Mouse (Mus musculus) stomach, embryonic 14.5 days (tissue): ENCODE results near the gene Mical2. TPM values are rescaled to one million over a fixed set of nuclear protein-coding genes. Genes with fewer than 3 reads are reported as not detected.

Experiments
- ATAC-seq: fragments of 200-750 bp; cut with Nextera tagmentation; 2 replicates; pipeline ENCODE4 v1.8.0; 2017; ENCODE audit warnings: low read depth, moderate TSS enrichment; ENCODE audit not compliant: insufficient number of reproducible peaks, insufficient read depth, low FRiP score
- H3K27ac ChIP-seq: fragments of 300-500 bp; sonication (generic); 2 replicates; pipeline ENCODE4 v1.5.1; 2014; ENCODE audit warnings: mild to moderate bottlenecking, low read length, moderate library complexity, mixed read lengths
- H3K27me3 ChIP-seq: fragments of 300-500 bp; sonication (generic); 2 replicates; pipeline ENCODE4 v1.6.1; 2014; ENCODE audit warnings: low read length, control low read depth, mixed read lengths; ENCODE audit not compliant: control insufficient read depth, insufficient read depth
- H3K36me3 ChIP-seq: fragments of 300-500 bp; sonication (generic); 2 replicates; pipeline ENCODE4 v1.6.1; 2014; ENCODE audit warnings: mild to moderate bottlenecking, control low read depth, low read length, moderate library complexity, mixed read lengths; ENCODE audit not compliant: control insufficient read depth, insufficient read depth
- H3K4me1 ChIP-seq: fragments of 300-500 bp; sonication (generic); 2 replicates; pipeline ENCODE4 v1.6.1; 2014; ENCODE audit warnings: low read length, control low read depth, mixed read lengths; ENCODE audit not compliant: control insufficient read depth, insufficient read depth
- H3K4me2 ChIP-seq: fragments of 300-500 bp; sonication (generic); replicated peaks from 2 replicates; pipeline ENCODE4 v1.6.1; 2014; ENCODE audit warnings: low read depth, low read length, control low read depth
- H3K4me3 ChIP-seq: fragments of 300-500 bp; sonication (generic); 2 replicates; pipeline ENCODE4 v1.5.1; 2014; ENCODE audit warnings: low read depth, low read length, control low read depth
- H3K9ac ChIP-seq: fragments of 300-500 bp; sonication (generic); replicated peaks from 2 replicates; pipeline ENCODE4 v1.6.1; 2014; ENCODE audit warnings: low read depth, mild to moderate bottlenecking, control low read depth, low read length, moderate library complexity, mixed read lengths
- H3K9me3 ChIP-seq: fragments of 300-500 bp; sonication (generic); 2 replicates; pipeline ENCODE4 v1.6.1; 2016; ENCODE audit warnings: low read depth, low read length, control low read depth; ENCODE audit not compliant: control insufficient read depth
- WGBS: fragments of 180-500 bp; shearing (Covaris S2); extraction: QIAGEN DNeasy Blood & Tissue Kit; methylation state at CpG from one replicate; pipeline ENCODE4 v1.1.7; 2014; 5-methylcytosine and 5-hydroxymethylcytosine counted together
- polyA plus RNA-seq: library from polyadenylated mRNA; unstranded; fragments of >200 nt; fragmentation: Nextera tagmentation; extraction: Ambion mirVana; gene quantifications from 2 replicates; pipeline ENCODE4 v1.2.1, GENCODE M21; 2014

Gene Mical2
- polyA plus RNA-seq, 1 experiment from 2014 or later = 10.7 TPM

DNA sequence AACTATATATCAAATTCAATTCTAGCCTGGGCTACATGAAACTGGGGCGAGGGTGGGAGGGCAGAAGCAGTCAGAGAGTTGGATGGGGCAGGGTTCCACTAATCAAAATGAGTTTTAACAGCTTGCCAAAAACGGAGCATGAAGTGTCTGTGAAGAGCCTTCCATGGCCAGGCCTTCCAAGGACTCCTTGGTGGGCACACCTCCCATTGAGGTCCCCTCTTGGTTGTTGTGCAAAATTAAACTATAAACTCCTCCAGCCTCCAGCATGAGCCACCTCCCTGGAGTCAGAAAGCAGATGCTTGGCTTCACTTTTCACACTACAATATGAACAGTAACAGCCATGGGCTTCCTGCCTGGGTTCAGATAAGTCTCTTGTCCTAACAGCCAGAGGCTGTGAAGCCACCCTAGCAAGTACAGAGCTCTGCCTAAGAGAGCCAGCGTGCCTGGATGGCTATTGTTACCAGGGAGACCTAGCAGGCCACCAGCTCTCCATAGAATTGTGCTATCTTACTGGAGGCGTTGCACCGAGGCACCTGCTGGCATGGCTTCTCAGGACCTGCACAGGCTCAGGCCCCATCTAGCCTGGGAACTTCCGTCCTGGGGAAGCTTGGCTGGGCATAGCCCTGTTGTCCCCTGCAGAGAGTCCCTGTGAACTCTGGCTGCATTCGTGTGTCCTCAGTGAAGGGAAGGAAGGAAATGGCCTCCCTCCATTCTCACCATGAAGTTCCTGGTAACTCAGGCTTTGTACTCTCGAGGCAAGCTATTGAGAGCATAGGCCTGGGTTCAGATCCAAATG is 70.0 kb downstream of the Mical2 start:
- H3K9ac ChIP-seq = no peak overlapping the region
- peaks cover 18% of the 10 kb centered on the region for H3K4me1 ChIP-seq
- no peaks in the 10 kb centered on the region for H3K9me3 ChIP-seq
- no peaks in the 10 kb centered on the region for H3K36me3 ChIP-seq
- 77% methylated on average over 8 of the region's 8 CpGs for WGBS
- H3K27ac ChIP-seq = no peak overlapping the region
- no peak for ATAC-seq
- no peak overlapping the region for H3K4me3 ChIP-seq
- H3K4me2 ChIP-seq = no peak overlapping the region
- H3K27me3 ChIP-seq = no peaks in the 10 kb centered on the region

DNA sequence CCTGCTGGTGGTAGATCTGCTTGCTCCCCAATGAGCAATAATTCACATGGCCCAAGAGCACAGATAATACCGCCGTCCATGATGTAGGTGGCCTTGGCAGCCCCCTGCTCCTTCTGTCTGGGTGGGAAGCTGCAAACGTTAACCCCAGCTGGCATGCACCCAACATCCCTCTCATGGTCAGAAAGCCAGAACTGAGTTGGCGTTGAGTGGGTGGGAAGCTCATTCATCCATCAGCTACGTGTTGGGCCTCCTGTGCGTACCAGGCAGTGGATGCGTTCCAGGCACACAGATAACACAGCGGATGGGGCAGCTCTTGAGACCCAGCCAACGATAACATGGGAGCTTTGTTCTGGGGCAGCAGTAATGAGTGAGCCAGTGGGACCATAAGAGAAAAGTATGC is 72.4 kb downstream of the Mical2 start:
- Histone ChIP-seq H3K4me1 (peaks cover 18% of the 10 kb centered on the region), H3K9me3 (no peaks in the 10 kb centered on the region), H3K36me3 (no peaks in the 10 kb centered on the region), H3K9ac (no peak overlapping the region), H3K27ac (no peak overlapping the region), H3K4me3 (no peak overlapping the region), H3K27me3 (no peaks in the 10 kb centered on the region), H3K4me2 (no peak overlapping the region)
- WGBS = 53% methylated on average over 9 of the region's 9 CpGs
- ATAC-seq = no peak

DNA sequence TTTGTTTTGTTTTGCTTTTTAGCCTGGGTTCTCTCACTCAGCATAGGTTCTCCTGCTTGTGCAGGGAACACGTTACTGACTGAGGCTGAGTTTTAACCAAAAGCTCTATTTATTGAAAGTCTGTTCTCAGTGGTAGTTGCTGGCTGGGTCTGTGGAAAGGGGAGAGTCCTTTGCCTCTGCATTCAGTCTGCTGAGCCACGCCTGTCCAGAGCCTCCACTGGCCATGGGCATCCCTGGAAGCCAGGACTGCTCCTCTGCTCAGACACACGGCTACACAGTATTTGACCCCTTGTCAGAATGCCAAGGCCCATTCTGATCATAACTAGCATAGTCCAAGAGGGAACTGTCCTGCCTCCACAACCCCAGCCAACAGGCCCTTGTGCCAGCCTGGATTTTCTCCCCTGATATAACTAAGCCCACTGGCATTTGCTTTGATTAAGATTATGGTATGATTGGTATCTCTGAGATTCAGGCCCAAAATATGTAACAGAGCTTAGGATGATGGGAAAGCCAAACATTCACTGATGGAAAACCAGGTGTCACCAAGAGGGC is 73.3 kb downstream of the Mical2 start:
- WGBS = 75% methylated on average over 3 of the region's 3 CpGs
- no peaks in the 10 kb centered on the region for H3K36me3 ChIP-seq
- peaks cover 18% of the 10 kb centered on the region; the same call in 1 of the 2 replicates for H3K4me1 ChIP-seq
- H3K27me3 ChIP-seq = no peaks in the 10 kb centered on the region
- no peak for ATAC-seq
- no peaks in the 10 kb centered on the region for H3K9me3 ChIP-seq
- peak overlapping the region; percentile 12; the same call in 1 of the 2 replicates for H3K27ac ChIP-seq
- H3K4me2 ChIP-seq = no peak overlapping the region
- no peak overlapping the region for H3K4me3 ChIP-seq
- no peak overlapping the region for H3K9ac ChIP-seq

- H3K4me2 ChIP-seq = no peak overlapping the region
- no peaks in the 10 kb centered on the region for H3K36me3 ChIP-seq
- WGBS = 61% methylated on average over 10 of the region's 10 CpGs
- H3K27ac ChIP-seq = peak overlapping the region; percentile 12; the same call in 1 of the 2 replicates
- no peak overlapping the region for H3K9ac ChIP-seq
- no peaks in the 10 kb centered on the region for H3K9me3 ChIP-seq
- H3K27me3 ChIP-seq = no peaks in the 10 kb centered on the region
- no peak for ATAC-seq
- H3K4me1 ChIP-seq = peaks cover 18% of the 10 kb centered on the region; the same call in 1 of the 2 replicates
- no peak overlapping the region for H3K4me3 ChIP-seq
These were observed 74.0 kb downstream of the Mical2 start for GRCm38 (mm10) chr7:112299521-112300096.

- Histone ChIP-seq H3K9me3 (no peaks in the 10 kb centered on the region), H3K36me3 (no peaks in the 10 kb centered on the region), H3K9ac (no peak overlapping the region), H3K4me1 (peaks cover 18% of the 10 kb centered on the region; the same call in 1 of the 2 replicates), H3K27ac (no peak overlapping the region), H3K4me2 (no peak overlapping the region), H3K4me3 (no peak overlapping the region), H3K27me3 (no peaks in the 10 kb centered on the region)
- no peak for ATAC-seq
- 72% methylated on average over 5 of the region's 5 CpGs for WGBS
These were observed 74.5 kb downstream of the Mical2 start for GRCm38 (mm10) chr7:112300141-112300540.

DNA sequence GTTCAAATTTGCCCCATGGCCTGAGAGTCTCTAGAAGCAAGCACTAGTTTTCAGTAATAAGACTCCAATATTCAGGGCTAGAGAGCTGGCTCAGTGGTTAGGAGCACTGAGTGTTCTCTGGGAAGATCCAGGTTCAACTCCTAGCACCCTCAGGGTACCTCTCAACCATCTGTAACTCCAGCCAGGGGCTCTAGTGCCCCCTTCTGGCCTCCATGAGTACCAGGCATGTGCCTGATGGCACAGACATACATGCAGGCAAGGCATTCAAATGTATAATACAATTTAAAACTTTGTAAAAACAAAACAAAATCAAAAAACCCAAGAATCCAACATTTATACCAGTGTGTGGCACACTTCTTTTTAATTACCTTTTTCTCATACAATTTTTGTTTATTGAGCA is 75.4 kb downstream of the Mical2 start:
- Histone ChIP-seq H3K9ac (no peak overlapping the region), H3K36me3 (no peaks in the 10 kb centered on the region), H3K4me3 (no peak overlapping the region), H3K27me3 (no peaks in the 10 kb centered on the region), H3K4me2 (no peak overlapping the region), H3K4me1 (peaks cover 18% of the 10 kb centered on the region; the same call in 1 of the 2 replicates), H3K9me3 (no peaks in the 10 kb centered on the region), H3K27ac (no peak overlapping the region)
- no peak for ATAC-seq

- Histone ChIP-seq H3K9me3 (no peaks in the 10 kb centered on the region), H3K36me3 (no peaks in the 10 kb centered on the region), H3K27me3 (no peaks in the 10 kb centered on the region), H3K4me2 (no peak overlapping the region), H3K4me1 (peaks cover 7% of the 10 kb centered on the region; the same call in 1 of the 2 replicates), H3K4me3 (no peak overlapping the region), H3K9ac (no peak overlapping the region), H3K27ac (no peak overlapping the region)
- 84% methylated on average over 8 of the region's 8 CpGs for WGBS
- ATAC-seq = no peak
These were observed 78.7 kb downstream of the Mical2 start for GRCm38 (mm10) chr7:112304382-112304781.

DNA sequence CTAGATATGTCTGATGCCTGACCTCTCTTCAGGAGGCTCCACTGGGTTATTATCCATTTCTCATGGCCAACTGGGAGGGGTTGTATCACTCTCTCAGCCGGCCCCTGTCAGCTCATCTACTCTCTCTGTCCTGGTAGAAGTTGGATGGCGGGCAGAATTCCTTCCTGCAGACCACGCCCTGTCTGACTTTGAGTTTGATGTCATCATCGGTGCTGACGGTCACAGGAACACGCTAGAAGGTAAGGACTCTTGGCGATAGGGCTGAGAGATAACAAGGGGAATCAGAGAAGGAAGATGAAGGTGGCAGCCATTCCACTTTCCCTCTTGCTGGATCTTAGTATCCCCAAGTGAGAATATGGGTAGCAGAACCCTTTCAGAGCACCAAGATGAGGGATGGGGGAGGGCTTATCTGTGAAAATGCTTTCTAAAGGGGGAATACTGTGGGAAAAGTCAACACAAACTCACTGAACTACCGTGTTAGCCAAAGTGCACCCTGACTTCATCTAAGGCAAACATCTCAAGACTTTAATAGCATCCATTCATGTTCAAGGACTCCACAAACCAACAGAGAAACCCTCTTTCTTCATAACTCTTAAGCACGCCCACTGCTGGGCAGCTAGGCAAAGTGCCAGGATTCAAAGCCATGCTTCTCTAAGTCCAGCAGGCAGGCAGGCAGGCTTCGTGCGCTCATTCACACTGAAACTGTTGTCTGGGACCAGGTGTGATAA is 83.8 kb downstream of the Mical2 start:
- no peaks in the 10 kb centered on the region for H3K9me3 ChIP-seq
- no peak overlapping the region for H3K4me2 ChIP-seq
- 82% methylated on average over 11 of the region's 11 CpGs for WGBS
- no peak overlapping the region for H3K4me3 ChIP-seq
- H3K27me3 ChIP-seq = no peaks in the 10 kb centered on the region
- ATAC-seq = peak; percentile 53; the same call in 1 of the 2 replicates
- H3K27ac ChIP-seq = no peak overlapping the region
- H3K9ac ChIP-seq = no peak overlapping the region
- no peaks in the 10 kb centered on the region for H3K36me3 ChIP-seq
- H3K4me1 ChIP-seq = no peaks in the 10 kb centered on the region
